Mouse (Mus musculus): Measurements from ENCODE around the gene Tbr1. TPM values are rescaled to one million over a fixed set of nuclear protein-coding genes. Genes with fewer than 3 reads are reported as not detected.

Gene Tbr1
- under 1 TPM; 0.23 to 0.32 TPM for total RNA-seq (2021)
- long read RNA-seq, experiment 1: 0 reads
- long read RNA-seq, experiment 2, partial matches to known transcripts: 0 of 1 reads
- long read RNA-seq, experiment 2, other reads (novel, unspliced or antisense): 1 of 1 reads

GRCm38 (mm10) chr2:61802656-61803251 lies at the start of gene Tbr1:
Tbr1 (plus strand) TSS chr2:61802930.
- no peak for DNase-seq

GRCm38 (mm10) chr2:61754989-61755388 lies 47.7 kb upstream of the Tbr1 start:
- DNase-seq: no peak

- DNase-seq: no peak
Measured at GRCm38 (mm10) chr2:61759234-61759855, 43.4 kb upstream of the Tbr1 start.

- DNase-seq: no peak
Measured at GRCm38 (mm10) chr2:61760044-61760443, 42.7 kb upstream of the Tbr1 start.

GRCm38 (mm10) chr2:61764470-61765105 lies 38.1 kb upstream of the Tbr1 start:
- DNase-seq: no peak

GRCm38 (mm10) chr2:61765526-61765925 lies 37.2 kb upstream of the Tbr1 start:
- DNase-seq: no peak

GRCm38 (mm10) chr2:61780794-61781193 lies 21.9 kb upstream of the Tbr1 start:
- DNase-seq: no peak

GRCm38 (mm10) chr2:61794960-61795359 lies 7.8 kb upstream of the Tbr1 start:
- DNase-seq: no peak

- DNase-seq: no peak
Measured at GRCm38 (mm10) chr2:61798048-61798447, 4.7 kb upstream of the Tbr1 start.

- no peak for DNase-seq
Measured at GRCm38 (mm10) chr2:61803443-61804367, 975 bp downstream of the Tbr1 start.

- no peak for DNase-seq
Measured at GRCm38 (mm10) chr2:61804382-61804840, 1.7 kb downstream of the Tbr1 start.

- DNase-seq: no peak
Measured at GRCm38 (mm10) chr2:61804841-61805540, 2.3 kb downstream of the Tbr1 start.

- no peak for DNase-seq
Measured at GRCm38 (mm10) chr2:61805541-61806345, 3.0 kb downstream of the Tbr1 start.

GRCm38 (mm10) chr2:61806346-61806825 lies 3.7 kb downstream of the Tbr1 start:
- DNase-seq: no peak

GRCm38 (mm10) chr2:61807151-61807550 lies 4.4 kb downstream of the Tbr1 start:
- no peak for DNase-seq

- DNase-seq: no peak
Measured at GRCm38 (mm10) chr2:61807781-61808180, 5.1 kb downstream of the Tbr1 start.

- DNase-seq: no peak
Measured at GRCm38 (mm10) chr2:61808776-61809175, 6.0 kb downstream of the Tbr1 start.

GRCm38 (mm10) chr2:61809381-61809780 lies 6.7 kb downstream of the Tbr1 start:
- DNase-seq: no peak

GRCm38 (mm10) chr2:61810751-61811150 lies 8.0 kb downstream of the Tbr1 start:
- no peak for DNase-seq

- DNase-seq: no peak
Measured at GRCm38 (mm10) chr2:61811163-61811506, 8.4 kb downstream of the Tbr1 start.

Measured in gastrocnemius, postnatal 10 days (tissue).